Mouse (Mus musculus): ENCODE measurements around the gene Padi4.

- TF ChIP-seq GATA1 (IDR thresholded peaks at IDR 0.05; ENCODE audit: borderline replicate concordance, low read length): no peak
- no peak for TF ChIP-seq FLI1 (IDR thresholded peaks at IDR 0.05; ENCODE audit: low read length)
These were observed 18.5 kb upstream of the Padi4 start for GRCm38 (mm10) chr4:140792584-140792983.

All from megakaryocyte, embryonic 14.5 days (primary cell).